Mouse (Mus musculus) limb, embryonic 11.5 days (tissue): ENCODE data around the gene Cxcr4. TPM values are rescaled to one million over a fixed set of nuclear protein-coding genes. Genes with fewer than 3 reads are reported as not detected.

Experiments
- ATAC-seq: fragments of 200-750 bp; cut with Nextera tagmentation; 2 replicates; pipeline ENCODE4 v1.8.0; 2017; ENCODE audit warnings: low read depth; ENCODE audit not compliant: insufficient number of reproducible peaks, low FRiP score, low TSS enrichment
- DNase-seq: peaks from one replicate; pipeline ENCODE4 v3.0.0-alpha.2; 2015; ENCODE audit warnings: low spot score
- H3K27ac ChIP-seq: fragments of 300-500 bp; sonication (generic); replicated peaks from 2 replicates; pipeline ENCODE4 v1.5.1; 2014; ENCODE audit warnings: low read depth, mild to moderate bottlenecking, low read length
- H3K27me3 ChIP-seq: fragments of 300-500 bp; sonication (generic); 2 replicates; pipeline ENCODE4 v1.6.1; 2014; ENCODE audit warnings: mild to moderate bottlenecking, low read length, mixed read lengths; ENCODE audit not compliant: control insufficient read depth, insufficient read depth
- H3K36me3 ChIP-seq: fragments of 300-500 bp; sonication (generic); 2 replicates; pipeline ENCODE4 v1.6.1; 2014; ENCODE audit warnings: mild to moderate bottlenecking, low read length, moderate library complexity, mixed read lengths; ENCODE audit not compliant: control insufficient read depth, insufficient read depth
- H3K4me1 ChIP-seq: fragments of 300-500 bp; sonication (generic); 2 replicates; pipeline ENCODE4 v1.6.1; 2014; ENCODE audit warnings: low read length, mixed read lengths; ENCODE audit not compliant: control insufficient read depth, insufficient read depth
- H3K4me2 ChIP-seq: fragments of 300-500 bp; sonication (generic); 2 replicates; pipeline ENCODE4 v1.6.1; 2014; ENCODE audit warnings: low read depth, mild to moderate bottlenecking, moderate library complexity; ENCODE audit not compliant: severe bottlenecking
- H3K4me3 ChIP-seq: fragments of 300-500 bp; sonication (generic); 2 replicates; pipeline ENCODE4 v1.5.1; 2014; ENCODE audit warnings: low read depth, low read length
- H3K9ac ChIP-seq: fragments of 300-500 bp; sonication (generic); 2 replicates; pipeline ENCODE4 v1.6.1; 2014; ENCODE audit warnings: mild to moderate bottlenecking, low read length
- H3K9me3 ChIP-seq: fragments of 300-500 bp; sonication (generic); 2 replicates; pipeline ENCODE4 v1.6.1; 2016; ENCODE audit warnings: low read length; ENCODE audit not compliant: control insufficient read depth
- WGBS: fragments of 180-500 bp; shearing (Covaris S2); extraction: QIAGEN DNeasy Blood & Tissue Kit; methylation state at CpG from one replicate; pipeline ENCODE4 v1.1.7; 2014; 5-methylcytosine and 5-hydroxymethylcytosine counted together
- polyA plus RNA-seq: library from polyadenylated mRNA; unstranded; fragments of >200 nt; fragmentation: Nextera tagmentation; extraction: Ambion mirVana; gene quantifications from 2 replicates; pipeline ENCODE4 v1.2.1, GENCODE M21; 2014

The Cxcr4 gene
- polyA plus RNA-seq, 1 experiment from 2014 or later: 3.1 TPM

- DNase-seq: no peak
- no peak overlapping the region for H3K9ac ChIP-seq
- WGBS: 12% methylated on average over 8 of the region's 8 CpGs
- no peaks in the 10 kb centered on the region for H3K36me3 ChIP-seq
- H3K27ac ChIP-seq: no peak overlapping the region
- no peaks in the 10 kb centered on the region for H3K27me3 ChIP-seq
- H3K4me2 ChIP-seq: no peak overlapping the region
- no peak for ATAC-seq
- no peak overlapping the region for H3K4me3 ChIP-seq
- no peaks in the 10 kb centered on the region for H3K4me1 ChIP-seq
- no peaks in the 10 kb centered on the region for H3K9me3 ChIP-seq
Measured at GRCm38 (mm10) chr1:128551743-128552397, 40.2 kb downstream of the Cxcr4 start.

GRCm38 (mm10) chr1:128549442-128549841, 42.7 kb downstream of the Cxcr4 start:
- H3K9ac ChIP-seq: no peak overlapping the region
- no peaks in the 10 kb centered on the region for H3K4me1 ChIP-seq
- no peak for ATAC-seq
- no peak overlapping the region for H3K27ac ChIP-seq
- no peaks in the 10 kb centered on the region for H3K9me3 ChIP-seq
- DNase-seq: no peak
- no peaks in the 10 kb centered on the region for H3K27me3 ChIP-seq
- H3K4me2 ChIP-seq: no peak overlapping the region
- WGBS: 73% methylated on average over 5 of the region's 5 CpGs
- no peak overlapping the region for H3K4me3 ChIP-seq
- H3K36me3 ChIP-seq: no peaks in the 10 kb centered on the region

GRCm38 (mm10) chr1:128549007-128549406, 43.1 kb downstream of the Cxcr4 start:
- WGBS: 75% methylated on average over 3 of the region's 3 CpGs
- H3K27me3 ChIP-seq: no peaks in the 10 kb centered on the region
- no peaks in the 10 kb centered on the region for H3K4me1 ChIP-seq
- no peaks in the 10 kb centered on the region for H3K9me3 ChIP-seq
- no peak for DNase-seq
- no peaks in the 10 kb centered on the region for H3K36me3 ChIP-seq
- no peak overlapping the region for H3K9ac ChIP-seq
- no peak overlapping the region for H3K4me3 ChIP-seq
- no peak for ATAC-seq
- H3K27ac ChIP-seq: no peak overlapping the region
- no peak overlapping the region for H3K4me2 ChIP-seq

- no peak overlapping the region for H3K4me2 ChIP-seq
- no peaks in the 10 kb centered on the region for H3K4me1 ChIP-seq
- 90% methylated on average over 5 of the region's 5 CpGs for WGBS
- ATAC-seq (no peak), DNase-seq (no peak)
- no peaks in the 10 kb centered on the region for H3K27me3 ChIP-seq
- H3K9me3 ChIP-seq: no peaks in the 10 kb centered on the region
- H3K4me3 ChIP-seq: no peak overlapping the region
- no peaks in the 10 kb centered on the region for H3K36me3 ChIP-seq
- no peak overlapping the region for H3K9ac ChIP-seq
- no peak overlapping the region for H3K27ac ChIP-seq
Measured at GRCm38 (mm10) chr1:128548220-128548998, 43.7 kb downstream of the Cxcr4 start.

- no peaks in the 10 kb centered on the region for H3K9me3 ChIP-seq
- no peaks in the 10 kb centered on the region for H3K27me3 ChIP-seq
- no peaks in the 10 kb centered on the region for H3K4me1 ChIP-seq
- no peak overlapping the region for H3K4me2 ChIP-seq
- H3K9ac ChIP-seq: no peak overlapping the region
- no peaks in the 10 kb centered on the region for H3K36me3 ChIP-seq
- WGBS: 84% methylated on average over 6 of the region's 6 CpGs
- H3K27ac ChIP-seq: no peak overlapping the region
- DNase-seq: no peak
- H3K4me3 ChIP-seq: no peak overlapping the region
- no peak for ATAC-seq
Measured at GRCm38 (mm10) chr1:128545672-128546071, 46.4 kb downstream of the Cxcr4 start.

GRCm38 (mm10) chr1:128543137-128543536, 49.0 kb downstream of the Cxcr4 start:
- H3K4me3 ChIP-seq: no peak overlapping the region
- no peaks in the 10 kb centered on the region for H3K9me3 ChIP-seq
- H3K9ac ChIP-seq: no peak overlapping the region
- DNase-seq: no peak
- no peak overlapping the region for H3K4me2 ChIP-seq
- H3K36me3 ChIP-seq: no peaks in the 10 kb centered on the region
- no peak for ATAC-seq
- H3K4me1 ChIP-seq: no peaks in the 10 kb centered on the region
- WGBS: 90% methylated on average over 2 of the region's 2 CpGs
- no peaks in the 10 kb centered on the region for H3K27me3 ChIP-seq
- no peak overlapping the region for H3K27ac ChIP-seq

GRCm38 (mm10) chr1:128542555-128542954, 49.5 kb downstream of the Cxcr4 start:
- no peak for ATAC-seq
- Histone ChIP-seq H3K9ac (no peak overlapping the region), H3K9me3 (no peaks in the 10 kb centered on the region), H3K4me2 (no peak overlapping the region), H3K36me3 (no peaks in the 10 kb centered on the region), H3K27me3 (no peaks in the 10 kb centered on the region), H3K27ac (no peak overlapping the region), H3K4me3 (no peak overlapping the region), H3K4me1 (no peaks in the 10 kb centered on the region)
- WGBS: 73% methylated on average over 3 of the region's 3 CpGs
- no peak for DNase-seq

- ATAC-seq: no peak
- 76% methylated on average over 2 of the region's 2 CpGs for WGBS
Measured at GRCm38 (mm10) chr1:128540213-128540612, 51.9 kb downstream of the Cxcr4 start.

More at GRCm38 (mm10) chr1:128540213-128540612, 51.9 kb downstream of the Cxcr4 start:
- H3K4me1 ChIP-seq: no peaks in the 10 kb centered on the region
- no peak for DNase-seq
- no peaks in the 10 kb centered on the region for H3K9me3 ChIP-seq
- H3K27ac ChIP-seq: no peak overlapping the region
- H3K9ac ChIP-seq: no peak overlapping the region
- H3K36me3 ChIP-seq: no peaks in the 10 kb centered on the region
- no peak overlapping the region for H3K4me3 ChIP-seq
- no peaks in the 10 kb centered on the region for H3K27me3 ChIP-seq
- H3K4me2 ChIP-seq: no peak overlapping the region
